Mouse (Mus musculus) embryonic facial prominence, embryonic 12.5 days (tissue): Measurements from ENCODE around the gene Vmn1r93. TPM values are rescaled to one million over a fixed set of nuclear protein-coding genes. Genes with fewer than 3 reads are reported as not detected.
"Not testable (repeated sequence)": the region's sequence is repeated elsewhere in the genome, so short reads cannot be mapped to it uniquely, and the experiment has no call there.

Experiments used
- ATAC-seq: fragments of 200-750 bp; cut with Nextera tagmentation; 2 replicates; pipeline ENCODE4 v1.8.0; 2017; ENCODE audit not compliant: insufficient number of reproducible peaks, insufficient read depth, low FRiP score, low TSS enrichment
- H3K27ac ChIP-seq: fragments of 300-500 bp; sonication (generic); 2 replicates; pipeline ENCODE4 v1.5.1; 2016; ENCODE audit warnings: mild to moderate bottlenecking
- H3K27me3 ChIP-seq: fragments of 300-500 bp; sonication (generic); 2 replicates; pipeline ENCODE4 v1.6.1; 2016; ENCODE audit warnings: mild to moderate bottlenecking, moderate library complexity
- H3K36me3 ChIP-seq: fragments of 300-500 bp; sonication (generic); 2 replicates; pipeline ENCODE4 v1.6.1; 2016; ENCODE audit warnings: mild to moderate bottlenecking
- H3K4me1 ChIP-seq: fragments of 300-500 bp; sonication (generic); 2 replicates; pipeline ENCODE4 v1.6.1; 2016
- H3K4me2 ChIP-seq: fragments of 300-500 bp; sonication (generic); replicated peaks from 2 replicates; pipeline ENCODE4 v1.6.1; 2016; ENCODE audit warnings: mild to moderate bottlenecking, moderate library complexity
- H3K4me3 ChIP-seq: fragments of 300-500 bp; sonication (generic); 2 replicates; pipeline ENCODE4 v1.5.1; 2016; ENCODE audit warnings: mild to moderate bottlenecking
- H3K9ac ChIP-seq: fragments of 300-500 bp; sonication (generic); 2 replicates; pipeline ENCODE4 v1.6.1; 2016; ENCODE audit warnings: mild to moderate bottlenecking, moderate library complexity
- H3K9me3 ChIP-seq: fragments of 300-500 bp; sonication (generic); 2 replicates; pipeline ENCODE4 v1.6.1; 2016; ENCODE audit warnings: mild to moderate bottlenecking, moderate library complexity
- WGBS: fragments of 180-500 bp; shearing (Covaris S2); methylation state at CpG from one replicate; pipeline ENCODE4 v1.1.7; 2016; 5-methylcytosine and 5-hydroxymethylcytosine counted together
- polyA plus RNA-seq: library from polyadenylated mRNA; unstranded; fragments of >200 nt; fragmentation: Nextera tagmentation; extraction: Ambion mirVana; gene quantifications from 2 replicates; pipeline ENCODE4 v1.2.1, GENCODE M21; 2016

Gene Vmn1r93
- polyA plus RNA-seq = not detected in 2 replicates

DNA sequence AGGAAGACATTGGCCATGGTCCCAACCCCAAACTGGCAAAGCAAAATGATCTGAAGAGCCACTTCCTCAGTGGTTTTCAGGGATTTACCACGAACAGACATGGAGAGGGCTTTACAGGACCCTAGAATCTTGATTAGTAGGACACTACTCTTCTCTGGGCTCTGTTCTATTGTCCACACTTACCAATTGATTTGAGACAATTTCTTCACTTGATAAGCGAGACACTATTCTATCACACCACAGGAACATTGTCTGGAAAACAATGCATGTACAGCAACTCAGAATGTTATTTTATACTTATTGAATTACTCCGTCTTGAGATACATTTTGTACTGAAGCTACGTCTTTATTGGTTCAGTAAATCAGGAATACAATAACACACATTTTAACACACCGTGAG lies at the start of gene Vmn1r93:
Gene Vmn1r93 (minus strand): TSS at position 101 of the 400 bp plus-strand sequence.
- H3K27ac ChIP-seq, H3K9ac ChIP-seq, H3K4me2 ChIP-seq, H3K4me1 ChIP-seq, ATAC-seq, H3K36me3 ChIP-seq, H3K9me3 ChIP-seq, H3K4me3 ChIP-seq, H3K27me3 ChIP-seq: not testable (repeated sequence)
- no CpG with 5 or more reads among the region's 5 CpGs for WGBS

DNA sequence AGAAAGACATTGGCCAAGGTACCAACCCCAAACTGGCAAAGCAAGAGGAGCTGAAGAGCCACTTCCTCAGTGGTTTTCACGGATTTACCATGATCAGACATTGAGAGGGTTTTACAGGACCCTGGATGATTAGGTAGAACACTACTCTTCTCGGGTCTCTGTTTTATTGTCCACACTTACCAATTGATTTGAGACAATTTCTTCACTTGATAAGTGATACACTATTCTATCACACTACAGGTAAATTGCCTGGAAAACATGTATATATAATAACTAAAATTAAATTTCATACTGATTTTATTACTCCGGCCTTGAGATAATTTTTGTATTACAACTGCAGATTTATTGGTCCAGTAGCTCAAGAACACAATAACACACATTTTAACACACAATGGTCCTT lies 29.4 kb upstream of the Vmn1r93 start, which contains the start of gene Vmn1r94:
Gene Vmn1r94 (minus strand): TSS at position 101 of the 400 bp plus-strand sequence.
- H3K4me1 ChIP-seq, H3K4me3 ChIP-seq, H3K36me3 ChIP-seq, H3K9ac ChIP-seq, ATAC-seq, H3K9me3 ChIP-seq, H3K27me3 ChIP-seq, H3K27ac ChIP-seq, H3K4me2 ChIP-seq: not testable (repeated sequence)
- no CpG with 5 or more reads among the region's 3 CpGs for WGBS

DNA sequence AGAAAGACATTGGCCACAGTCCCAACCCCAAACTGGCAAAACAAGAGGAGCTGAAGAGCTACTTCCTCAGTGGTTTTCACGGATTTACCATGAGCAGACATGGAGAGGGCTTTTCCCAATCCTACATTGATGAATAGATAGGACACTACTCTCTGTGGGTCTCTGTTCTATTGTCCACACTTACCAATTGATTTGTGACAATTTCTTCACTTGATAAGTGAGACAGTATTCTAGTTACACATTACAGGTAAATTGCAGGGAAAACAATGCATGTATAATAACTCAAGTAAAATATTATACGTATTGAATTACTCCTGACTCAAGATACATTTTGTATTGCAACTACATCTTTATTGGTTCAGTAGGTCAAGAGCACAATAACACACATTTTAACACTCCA lies 16.4 kb downstream of the Vmn1r93 start, which contains the start of gene Gm16442:
Gene Gm16442 (minus strand): TSS at position 101 of the 400 bp plus-strand sequence.
- not testable (repeated sequence) for H3K27ac ChIP-seq, H3K36me3 ChIP-seq, H3K9ac ChIP-seq, H3K4me1 ChIP-seq, H3K4me2 ChIP-seq, ATAC-seq, H3K27me3 ChIP-seq, H3K9me3 ChIP-seq, H3K4me3 ChIP-seq
- WGBS = no CpG with 5 or more reads among the region's 2 CpGs

DNA sequence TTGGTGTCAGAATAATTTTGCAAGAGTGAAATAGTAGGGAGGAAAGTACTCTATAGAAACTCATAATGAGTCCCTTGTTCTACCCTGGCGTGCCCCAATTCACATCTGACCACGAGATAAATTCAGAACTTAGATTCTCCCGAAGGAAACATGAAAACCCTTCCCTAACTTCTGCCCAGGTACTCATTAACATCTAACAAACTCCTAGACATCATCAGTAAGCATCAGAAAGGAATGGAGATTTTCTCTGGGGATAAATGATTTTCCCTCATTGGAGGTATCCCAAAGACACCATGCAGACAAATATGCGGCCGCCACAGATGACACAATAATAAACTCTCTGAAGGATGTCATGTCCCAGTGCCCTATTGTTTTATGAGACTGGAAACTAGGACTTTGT lies 39.5 kb downstream of the Vmn1r93 start, which contains the start of gene Vmn1r91:
Gene Vmn1r91 (plus strand): TSS at position 301 of the 400 bp plus-strand sequence.
- not testable (repeated sequence) for H3K4me2 ChIP-seq, H3K9me3 ChIP-seq, H3K9ac ChIP-seq, H3K4me1 ChIP-seq, H3K36me3 ChIP-seq, H3K27me3 ChIP-seq, H3K27ac ChIP-seq, ATAC-seq, H3K4me3 ChIP-seq
- WGBS = 80% methylated on average over 5 of the region's 5 CpGs

Other genes starting within 250 kb of the Vmn1r93 start
- 9.3 and 10.7 TPM in 2 replicates for gene Pvr, start 217.9 kb downstream of the Vmn1r93 start, polyA plus RNA-seq
- 0.41 TPM in 1 of 2 replicates, not detected in the other for gene Igsf23, start 188.3 kb downstream of the Vmn1r93 start, polyA plus RNA-seq
- gene Ceacam20, start 173.7 kb downstream of the Vmn1r93 start, polyA plus RNA-seq = not detected in 2 replicates
- not detected in 2 replicates for gene Nlrp9b, start 147.6 kb downstream of the Vmn1r93 start, polyA plus RNA-seq
- not detected in 2 replicates for gene Vmn1r91, start 39.4 kb downstream of the Vmn1r93 start, polyA plus RNA-seq
- gene Gm16442, start 16.5 kb downstream of the Vmn1r93 start, polyA plus RNA-seq = not detected in 2 replicates
- not detected in 2 replicates for gene Vmn1r94, start 29.3 kb upstream of the Vmn1r93 start, polyA plus RNA-seq
- gene Vmn1r95, start 54.6 kb upstream of the Vmn1r93 start, polyA plus RNA-seq = not detected in 2 replicates
- not detected in 2 replicates for gene Gm6164, start 66.5 kb upstream of the Vmn1r93 start, polyA plus RNA-seq
- gene Gm4498, start 94.7 kb upstream of the Vmn1r93 start, polyA plus RNA-seq = not detected in 2 replicates
- not detected in 2 replicates for gene Gm5890, start 123.7 kb upstream of the Vmn1r93 start, polyA plus RNA-seq
- gene Gm4133, start 195.0 kb upstream of the Vmn1r93 start, polyA plus RNA-seq = not detected in 2 replicates
- gene Gm5728, start 236.3 kb upstream of the Vmn1r93 start, polyA plus RNA-seq = not detected in 2 replicates